Mouse (Mus musculus): ENCODE measurements around the gene Nfe2l1. TPM values are rescaled to one million over a fixed set of nuclear protein-coding genes. Genes with fewer than 3 reads are reported as not detected.

The Nfe2l1 gene
- polyA plus RNA-seq (2015; fragmentation: Nextera tagmentation; extraction: Ambion mirVana), result 51.8 and 54.5 TPM in 2 replicates

DNA sequence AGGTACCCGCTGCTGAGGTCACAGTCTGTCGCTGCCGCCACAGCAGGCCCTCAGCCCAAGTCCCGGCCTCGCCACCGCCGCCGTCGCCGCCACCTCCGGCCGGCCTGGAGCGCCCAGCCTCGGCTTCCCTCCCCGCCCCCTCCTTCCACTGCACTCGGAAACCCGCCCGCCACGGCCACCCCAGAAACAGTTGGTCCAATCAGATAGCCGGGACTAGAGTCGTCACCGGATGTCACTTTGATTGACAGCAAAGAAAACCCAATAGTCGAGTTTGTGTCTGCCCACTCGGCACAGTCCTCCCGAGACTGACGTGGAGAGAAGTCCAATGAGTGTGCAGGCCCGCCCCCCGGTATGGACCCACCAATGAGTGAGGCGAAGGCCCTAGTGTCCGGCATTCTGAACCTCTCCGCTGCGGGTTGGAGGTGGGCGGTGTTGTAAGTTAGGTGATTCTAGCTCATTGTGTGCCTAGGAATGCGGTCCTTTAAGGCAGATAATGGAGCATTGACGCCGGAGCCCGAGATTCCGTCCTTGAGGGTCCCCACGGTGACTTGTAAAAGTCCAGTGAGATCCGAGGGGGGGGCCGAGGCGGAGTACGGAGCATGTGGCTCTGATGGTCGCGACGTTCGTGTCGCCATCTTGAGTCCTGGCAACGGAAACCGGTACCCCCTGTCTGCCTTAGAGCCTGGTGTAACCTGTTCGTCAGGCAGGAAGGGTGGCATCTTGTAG lies at the start of gene Nfe2l1:
TSS of gene Nfe2l1 (minus strand) at position 156 of the 726 bp plus-strand sequence.
- ATAC-seq (peak; percentile 96), DNase-seq (ENCODE audit: low spot score) (peak; percentile 100)
- TF ChIP-seq EP300 (IDR thresholded peaks at IDR 0.05) (no peak), CTCF (IDR thresholded peaks at IDR 0.05) (peak; percentile 27; the same call in 1 of the 2 replicates)
- Histone ChIP-seq H3K27ac (ENCODE audit: low read length) (peak within 1 kb of the TSS; percentile 98), H3K9ac (replicated peaks; ENCODE audit: low read depth) (peak within 1 kb of the TSS; percentile 67), H3K4me3 (ENCODE audit: low read depth, low read length) (peak within 1 kb of the TSS; percentile 81), H3K4me2 (replicated peaks; ENCODE audit: low read depth, low read length) (peak within 1 kb of the TSS; percentile 63), H3K27me3 (replicated peaks; ENCODE audit: insufficient read depth, low read length) (no peaks in the 10 kb centered on the region), H3K4me1 (ENCODE audit: insufficient read depth, low read depth, low read length) (peaks cover 31% of the 10 kb centered on the region), H3K36me3 (ENCODE audit: insufficient read depth, low read length) (0 out of 2 replicates have a peak, but pooled peaks cover 5% of the 10 kb centered on the region), H3K9me3 (ENCODE audit: low read length) (no peaks in the 10 kb centered on the region)
- WGBS, result under 1% methylated on average over 48 of the region's 51 CpGs

GRCm38 (mm10) chr11:96879359-96879758 lies 49.6 kb upstream of the Nfe2l1 start:
- no peak overlapping the region for H3K27ac ChIP-seq (ENCODE audit: low read length)
- no peak overlapping the region for H3K4me3 ChIP-seq (ENCODE audit: low read depth, low read length)
- H3K9ac ChIP-seq (replicated peaks; ENCODE audit: low read depth), result no peak overlapping the region
- H3K9me3 ChIP-seq (ENCODE audit: low read length), result no peaks in the 10 kb centered on the region
- WGBS, result 39% methylated on average over 7 of the region's 7 CpGs
- no peaks in the 10 kb centered on the region for H3K36me3 ChIP-seq (ENCODE audit: insufficient read depth, low read length)
- peaks cover 8% of the 10 kb centered on the region; the same call in 1 of the 2 replicates for H3K27me3 ChIP-seq (replicated peaks; ENCODE audit: insufficient read depth, low read length)
- TF ChIP-seq CTCF (IDR thresholded peaks at IDR 0.05), result no peak
- TF ChIP-seq EP300 (IDR thresholded peaks at IDR 0.05), result no peak
- ATAC-seq, result no peak
- no peak for DNase-seq (ENCODE audit: low spot score)
- no peaks in the 10 kb centered on the region for H3K4me1 ChIP-seq (ENCODE audit: insufficient read depth, low read depth, low read length)
- H3K4me2 ChIP-seq (replicated peaks; ENCODE audit: low read depth, low read length), result no peak overlapping the region

- no peaks in the 10 kb centered on the region for H3K4me1 ChIP-seq (ENCODE audit: insufficient read depth, low read depth, low read length)
- ATAC-seq (no peak), DNase-seq (ENCODE audit: low spot score) (peak; percentile 8)
- peaks cover 8% of the 10 kb centered on the region; the same call in 1 of the 2 replicates for H3K27me3 ChIP-seq (replicated peaks; ENCODE audit: insufficient read depth, low read length)
- H3K36me3 ChIP-seq (ENCODE audit: insufficient read depth, low read length), result no peaks in the 10 kb centered on the region
- no peaks in the 10 kb centered on the region for H3K9me3 ChIP-seq (ENCODE audit: low read length)
- no peak overlapping the region for H3K9ac ChIP-seq (replicated peaks; ENCODE audit: low read depth)
- no peak for TF ChIP-seq CTCF (IDR thresholded peaks at IDR 0.05)
- TF ChIP-seq EP300 (IDR thresholded peaks at IDR 0.05), result no peak
- H3K27ac ChIP-seq (ENCODE audit: low read length), result no peak overlapping the region
- no peak overlapping the region for H3K4me3 ChIP-seq (ENCODE audit: low read depth, low read length)
- H3K4me2 ChIP-seq (replicated peaks; ENCODE audit: low read depth, low read length), result no peak overlapping the region
- 31% methylated on average over 3 of the region's 3 CpGs for WGBS
Measured at GRCm38 (mm10) chr11:96878715-96879114, 48.9 kb upstream of the Nfe2l1 start.

- H3K9ac ChIP-seq (replicated peaks; ENCODE audit: low read depth), result no peak overlapping the region
- 34% methylated on average over 4 of the region's 4 CpGs for WGBS
Measured at GRCm38 (mm10) chr11:96877071-96877470, 47.3 kb upstream of the Nfe2l1 start.

DNA sequence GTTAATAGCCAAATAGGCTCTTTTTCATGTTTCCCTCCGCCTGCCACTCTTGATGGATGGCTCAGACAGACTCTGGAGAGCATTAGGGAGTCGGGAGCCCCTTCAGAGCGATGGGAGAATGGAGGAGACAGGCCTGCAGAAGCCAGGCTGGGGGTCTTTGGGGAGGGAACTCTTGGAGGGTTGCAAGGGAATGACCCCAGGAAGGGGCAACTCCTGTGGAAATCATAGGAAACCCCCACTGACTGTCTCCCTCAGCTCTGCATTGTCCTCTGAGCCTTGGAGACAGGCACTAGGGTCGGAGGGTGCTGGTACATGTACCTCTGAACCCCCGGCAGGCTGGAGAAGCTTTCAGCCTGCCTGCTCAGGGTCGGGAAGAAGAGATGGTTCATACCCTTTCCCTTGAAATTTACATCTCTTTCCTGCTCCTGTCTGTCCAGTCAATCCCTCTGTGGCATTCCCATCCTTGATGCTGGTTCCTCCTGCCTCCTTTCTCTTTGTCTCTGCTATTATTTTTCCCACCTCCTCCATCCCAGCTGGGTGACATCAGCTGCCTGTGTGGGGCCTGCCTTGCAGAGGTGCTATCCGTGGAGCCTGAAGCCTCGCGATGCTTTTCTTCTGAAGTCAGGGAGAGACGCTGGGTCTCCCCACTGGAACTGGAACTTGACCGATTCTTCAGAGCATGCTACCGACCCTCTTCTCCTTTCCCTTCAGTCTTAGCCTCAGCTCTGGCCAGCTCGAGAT lies 46.7 kb upstream of the Nfe2l1 start:
- TF ChIP-seq CTCF (IDR thresholded peaks at IDR 0.05) (no peak), EP300 (IDR thresholded peaks at IDR 0.05) (no peak)
- no peaks in the 10 kb centered on the region for H3K36me3 ChIP-seq (ENCODE audit: insufficient read depth, low read length)
- ATAC-seq, result no peak
- H3K4me1 ChIP-seq (ENCODE audit: insufficient read depth, low read depth, low read length), result no peaks in the 10 kb centered on the region
- no peaks in the 10 kb centered on the region for H3K9me3 ChIP-seq (ENCODE audit: low read length)
- H3K27me3 ChIP-seq (replicated peaks; ENCODE audit: insufficient read depth, low read length), result peaks cover 8% of the 10 kb centered on the region; the same call in 1 of the 2 replicates
- no peak overlapping the region for H3K4me2 ChIP-seq (replicated peaks; ENCODE audit: low read depth, low read length)
- no peak overlapping the region for H3K4me3 ChIP-seq (ENCODE audit: low read depth, low read length)
- 15% methylated on average over 12 of the region's 13 CpGs for whole genome bisulfite sequencing
- no peak overlapping the region for H3K9ac ChIP-seq (replicated peaks; ENCODE audit: low read depth)
- H3K27ac ChIP-seq (ENCODE audit: low read length), result no peak overlapping the region
- peak; percentile 19 for DNase-seq (ENCODE audit: low spot score)

More at GRCm38 (mm10) chr11:96877071-96877470, 47.3 kb upstream of the Nfe2l1 start:
- Histone ChIP-seq H3K27ac (ENCODE audit: low read length) (no peak overlapping the region), H3K4me1 (ENCODE audit: insufficient read depth, low read depth, low read length) (no peaks in the 10 kb centered on the region), H3K4me2 (replicated peaks; ENCODE audit: low read depth, low read length) (no peak overlapping the region), H3K9me3 (ENCODE audit: low read length) (no peaks in the 10 kb centered on the region), H3K36me3 (ENCODE audit: insufficient read depth, low read length) (no peaks in the 10 kb centered on the region), H3K4me3 (ENCODE audit: low read depth, low read length) (no peak overlapping the region), H3K27me3 (replicated peaks; ENCODE audit: insufficient read depth, low read length) (peaks cover 8% of the 10 kb centered on the region; the same call in 1 of the 2 replicates)
- peak; percentile 51 for DNase-seq (ENCODE audit: low spot score)
- TF ChIP-seq CTCF (IDR thresholded peaks at IDR 0.05), result no peak
- no peak for TF ChIP-seq EP300 (IDR thresholded peaks at IDR 0.05)
- no peak for ATAC-seq

DNA sequence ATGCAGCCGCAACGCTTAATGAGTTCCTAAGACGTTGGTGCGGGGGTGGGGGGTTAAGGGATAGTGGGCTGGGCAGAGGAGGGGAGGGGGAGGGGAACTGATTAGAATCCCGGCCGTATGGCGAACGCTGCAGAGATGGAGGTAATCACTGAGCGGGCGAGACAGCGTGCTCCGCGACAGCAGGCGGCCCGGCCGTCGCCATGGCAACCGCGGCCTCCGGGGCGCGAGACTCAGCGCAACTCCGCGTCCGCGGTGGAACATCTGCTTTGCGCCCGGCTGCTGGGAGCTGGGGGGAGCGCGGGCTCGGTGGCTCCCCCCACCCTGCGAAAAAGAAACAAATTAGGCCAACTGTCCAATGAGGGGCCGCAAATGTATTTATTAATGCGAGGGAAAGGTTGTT lies 46.0 kb upstream of the Nfe2l1 start:
- DNase-seq (ENCODE audit: low spot score), result peak; percentile 79
- no peaks in the 10 kb centered on the region for H3K4me1 ChIP-seq (ENCODE audit: insufficient read depth, low read depth, low read length)
- H3K9ac ChIP-seq (replicated peaks; ENCODE audit: low read depth), result no peak overlapping the region
- no peaks in the 10 kb centered on the region for H3K36me3 ChIP-seq (ENCODE audit: insufficient read depth, low read length)
- peak; percentile 67 for ATAC-seq
- no peak overlapping the region for H3K27ac ChIP-seq (ENCODE audit: low read length)
- WGBS, result 0% methylated on average over 34 of the region's 35 CpGs
- H3K9me3 ChIP-seq (ENCODE audit: low read length), result no peaks in the 10 kb centered on the region
- H3K4me2 ChIP-seq (replicated peaks; ENCODE audit: low read depth, low read length), result peak overlapping the region; percentile 54
- peaks cover 8% of the 10 kb centered on the region; the same call in 1 of the 2 replicates for H3K27me3 ChIP-seq (replicated peaks; ENCODE audit: insufficient read depth, low read length)
- H3K4me3 ChIP-seq (ENCODE audit: low read depth, low read length), result peak overlapping the region; percentile 23
- TF ChIP-seq EP300 (IDR thresholded peaks at IDR 0.05), result no peak
- no peak for TF ChIP-seq CTCF (IDR thresholded peaks at IDR 0.05)
